ENCODE assay signal across 2 mouse cellular contexts in the genomic region with DNA sequence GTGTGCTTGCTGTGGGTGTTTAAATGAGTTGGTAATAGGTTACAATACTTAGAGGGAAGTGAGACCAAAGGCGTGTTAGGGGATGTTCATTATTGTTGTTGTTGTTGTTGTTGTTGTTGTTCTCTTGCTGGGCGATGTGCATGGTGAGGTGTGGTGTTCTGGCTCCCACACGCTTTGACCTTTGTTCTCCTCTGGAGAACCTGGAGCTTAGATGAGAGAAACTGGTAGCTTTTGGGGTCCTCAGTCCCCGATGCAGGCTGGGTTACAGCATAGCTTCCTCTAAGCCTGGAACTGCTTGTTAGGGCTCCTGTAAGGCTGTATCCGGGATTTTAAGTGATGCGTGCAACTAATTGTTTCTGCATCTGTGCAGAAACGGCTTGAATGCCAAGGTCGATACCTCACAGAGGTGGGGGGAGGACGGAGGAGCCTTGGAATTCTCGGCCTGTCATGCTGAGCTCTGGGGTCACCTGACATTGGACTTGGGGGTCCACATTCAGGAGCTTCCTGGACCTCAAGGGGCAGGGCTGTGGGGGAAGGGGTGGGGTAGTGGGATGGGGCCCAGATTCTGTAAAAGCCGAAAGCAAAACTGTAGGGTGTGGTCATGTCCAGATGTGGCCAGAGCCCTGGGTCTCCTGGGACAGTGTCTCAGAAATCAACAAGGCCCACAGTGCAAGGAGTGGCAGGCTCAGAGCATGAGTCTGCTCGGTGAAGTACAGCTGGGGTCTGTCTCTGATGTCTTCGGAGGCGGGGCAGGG.
TF ChIP-seq lines count a peak whose summit lies in the region.

No protein-coding gene starts in this region.

TF ChIP-seq in CH12.LX, 34 proteins besides CTCF, POLR2A, EP300 and RAD21 (continued from another document):
- TF ChIP-seq IRF4 (IDR thresholded peaks at IDR 0.05; ENCODE audit: low read depth, low read length): peak; percentile 83
- TF ChIP-seq POLR2AphosphoS2 (IDR thresholded peaks at IDR 0.05; ENCODE audit: low read depth, low read length): peak; percentile 28; the same call in 1 of the 2 replicates
- TF ChIP-seq NRF1 (IDR thresholded peaks at IDR 0.05; ENCODE audit: low read depth, low read length): peak; percentile 58
- TF ChIP-seq MEF2A (IDR thresholded peaks at IDR 0.05; ENCODE audit: borderline replicate concordance, low read depth, low read length): peak; percentile 87
- no peak for TF ChIP-seq CHD1 (IDR thresholded peaks at IDR 0.05; ENCODE audit: low read depth, low read length)
- 0 out of 2 replicates have a peak, but pooled peaks have one; percentile 15 for TF ChIP-seq JUND (conservative IDR thresholded peaks at IDR 0.05; ENCODE audit: low read depth, low read length)
- no peak for TF ChIP-seq ZC3H11A (IDR thresholded peaks at IDR 0.05; ENCODE audit: low read depth, low read length)
- TF ChIP-seq MAZ (IDR thresholded peaks at IDR 0.05; ENCODE audit: low read depth, low read length): no peak; the same call in 1 of the 2 replicates
- peak; percentile 88; the same call in 1 of the 2 replicates for TF ChIP-seq MXI1 (IDR thresholded peaks at IDR 0.05; ENCODE audit: low read depth, low read length)
- no peak for TF ChIP-seq USF1 (IDR thresholded peaks at IDR 0.05; ENCODE audit: low read depth, low read length)
- TF ChIP-seq E2F4 (IDR thresholded peaks at IDR 0.05; ENCODE audit: insufficient replicate concordance, low read depth, low read length): no peak
- TF ChIP-seq TBP (conservative IDR thresholded peaks at IDR 0.05; ENCODE audit: low read depth, low read length): peak; percentile 79
- TF ChIP-seq GABPA (IDR thresholded peaks at IDR 0.05; ENCODE audit: insufficient replicate concordance, low read depth, low read length): no peak
- TF ChIP-seq MYC (IDR thresholded peaks at IDR 0.05; ENCODE audit: low read depth, low read length): peak; percentile 79
- peak; percentile 97 for TF ChIP-seq TCF12 (IDR thresholded peaks at IDR 0.05; ENCODE audit: low read depth, low read length)
- TF ChIP-seq USF2 (conservative IDR thresholded peaks at IDR 0.05; ENCODE audit: low read depth, low read length): no peak
- TF ChIP-seq SMC3 (IDR thresholded peaks at IDR 0.05; ENCODE audit: low read depth, low read length): no peak
- no peak for TF ChIP-seq ZKSCAN1 (IDR thresholded peaks at IDR 0.05; ENCODE audit: borderline replicate concordance, low read depth, low read length)
- TF ChIP-seq MAFK (IDR thresholded peaks at IDR 0.05; ENCODE audit: insufficient replicate concordance, low read length): no peak
- peak; percentile 11; the same call in 1 of the 2 replicates for TF ChIP-seq JUN (IDR thresholded peaks at IDR 0.05; ENCODE audit: insufficient read depth, low read depth, low read length)
- 0 out of 2 replicates have a peak, but pooled peaks have one; percentile 59 for TF ChIP-seq KAT2A (IDR thresholded peaks at IDR 0.05; ENCODE audit: insufficient replicate concordance, low read length)
- TF ChIP-seq PAX5 (IDR thresholded peaks at IDR 0.05; ENCODE audit: low read length): no peak
- TF ChIP-seq NELFE (IDR thresholded peaks at IDR 0.05; ENCODE audit: low read depth, low read length): peak; percentile 79
- 0 out of 2 replicates have a peak, but pooled peaks have one; percentile 29 for TF ChIP-seq ZNF384 (IDR thresholded peaks at IDR 0.05; ENCODE audit: low read depth, low read length)
- TF ChIP-seq CHD2 (IDR thresholded peaks at IDR 0.05; ENCODE audit: low read length): peak; percentile 67; the same call in 1 of the 2 replicates
- no peak for TF ChIP-seq RCOR1 (conservative IDR thresholded peaks at IDR 0.05; ENCODE audit: low read depth, low read length)
- no peak; the same call in 1 of the 2 replicates for TF ChIP-seq ZMIZ1 (IDR thresholded peaks at IDR 0.05; ENCODE audit: low read depth, low read length)
- TF ChIP-seq ELF1 (IDR thresholded peaks at IDR 0.05; ENCODE audit: low read depth, low read length): no peak; the same call in 1 of the 2 replicates
- peak; percentile 70 for TF ChIP-seq MAX (IDR thresholded peaks at IDR 0.05; ENCODE audit: low read length)
- peak; percentile 90 for TF ChIP-seq ETS1 (conservative IDR thresholded peaks at IDR 0.05; ENCODE audit: low read depth, low read length)
- TF ChIP-seq BHLHE40 (IDR thresholded peaks at IDR 0.05; ENCODE audit: low read depth, low read length): peak; percentile 81
- no peak for TF ChIP-seq UBTF (IDR thresholded peaks at IDR 0.05; ENCODE audit: low read depth, low read length)

TF ChIP-seq in myocyte, 11 proteins besides CTCF, POLR2A, EP300 and RAD21:
- peak in 1 of 3 experiments; percentile 9 for TF ChIP-seq MYOG (IDR thresholded peaks at IDR 0.05; ENCODE audit: control insufficient read depth in 1 of 3, insufficient read depth in 1 of 3, insufficient read length in 2 of 3, low read depth in 2 of 3)
- TF ChIP-seq MYOD1 (IDR thresholded peaks at IDR 0.05; ENCODE audit: control insufficient read depth in 1 of 3, insufficient read length in 2 of 3, low read depth in 2 of 3): peak in 1 of 3 experiments; percentile 13
- TF ChIP-seq CEBPB (IDR thresholded peaks at IDR 0.05; ENCODE audit: insufficient read depth, poor library complexity, severe bottlenecking): no peak
